Mouse (Mus musculus) frontal cortex, postnatal 14 days (tissue): ENCODE results near the gene Meis2.

Experiments used
- DNase-seq, 2 experiments: peaks; one replicate each; pipeline ENCODE4 v3.0.0; 2022; ENCODE audit warnings: low spot score in 2 of 2

Gene Meis2

DNA sequence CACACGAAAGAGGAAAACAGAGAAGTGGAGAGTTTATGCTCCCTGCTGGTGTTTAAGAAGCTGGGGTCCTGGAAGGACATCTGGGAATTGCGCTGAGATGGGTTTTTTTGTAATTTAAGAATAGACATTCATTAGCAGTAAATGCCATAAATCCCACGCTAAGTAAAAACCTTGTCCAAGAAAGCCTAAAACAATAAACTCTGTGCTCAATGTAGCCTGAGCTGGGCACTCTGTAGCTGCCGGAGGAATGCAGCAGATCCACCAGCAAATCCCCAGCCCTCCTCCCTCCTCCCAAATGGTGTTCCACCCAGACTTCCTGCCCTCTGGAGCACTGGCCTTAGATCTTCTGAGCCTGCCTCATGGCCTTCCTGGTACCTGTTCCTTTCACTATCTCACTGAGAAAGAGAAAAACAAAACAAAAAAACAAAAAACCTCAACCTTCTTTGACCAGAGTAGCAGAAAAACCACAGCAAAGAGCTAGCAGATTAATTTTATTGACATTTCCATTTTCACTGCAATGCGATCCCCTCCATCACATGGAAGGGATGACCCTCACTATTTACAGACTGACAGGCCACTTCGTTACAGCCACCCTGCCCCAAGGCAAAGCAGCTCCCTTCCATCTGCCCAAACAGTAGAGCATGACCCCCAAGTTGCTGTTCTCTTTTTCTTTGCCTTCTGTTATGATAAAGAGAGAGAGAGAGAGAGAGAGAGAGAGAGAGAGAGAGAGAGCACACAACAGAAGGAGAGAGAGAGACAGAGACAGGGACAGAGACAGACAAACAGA, 64.1 kb downstream of the Meis2 start:
- DNase-seq = no peak

DNA sequence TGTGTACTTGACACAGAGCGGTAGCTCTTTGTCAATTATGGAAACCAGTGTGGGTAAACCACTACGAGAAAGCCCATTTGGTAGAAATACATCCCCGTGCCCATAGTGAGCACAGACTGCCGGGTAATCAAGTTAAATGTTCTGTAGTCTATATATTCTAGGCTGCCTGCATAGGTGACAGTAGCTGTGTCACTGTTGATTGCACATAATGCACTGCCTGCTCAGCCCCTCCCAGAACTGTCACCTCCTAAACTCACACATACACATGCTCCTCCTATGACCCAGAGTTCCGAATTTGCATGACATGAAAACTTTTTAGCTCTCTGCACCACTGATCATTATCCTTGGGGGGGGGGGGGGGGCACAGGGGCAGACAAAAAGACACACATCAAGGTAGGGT, 65.1 kb downstream of the Meis2 start:
- DNase-seq = no peak

DNA sequence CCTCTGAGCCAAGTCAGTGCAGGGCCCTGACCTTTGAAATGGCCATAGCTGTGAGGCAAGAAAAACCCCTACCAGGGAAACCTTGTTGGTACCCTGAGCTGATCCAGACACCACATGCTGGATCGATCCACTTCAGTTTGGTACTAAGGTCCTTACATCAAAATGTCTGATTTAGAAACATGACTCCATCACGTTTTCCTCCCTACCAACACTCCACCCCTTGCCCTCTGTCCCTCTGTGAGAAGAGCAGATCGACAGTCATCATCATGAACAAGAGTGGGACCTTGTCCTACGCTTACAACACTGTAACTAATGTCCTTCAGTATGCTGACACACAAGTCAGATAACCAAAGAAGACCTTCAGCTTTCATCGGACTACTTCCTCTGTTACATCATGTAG, 66.8 kb downstream of the Meis2 start:
- DNase-seq = no peak

DNA sequence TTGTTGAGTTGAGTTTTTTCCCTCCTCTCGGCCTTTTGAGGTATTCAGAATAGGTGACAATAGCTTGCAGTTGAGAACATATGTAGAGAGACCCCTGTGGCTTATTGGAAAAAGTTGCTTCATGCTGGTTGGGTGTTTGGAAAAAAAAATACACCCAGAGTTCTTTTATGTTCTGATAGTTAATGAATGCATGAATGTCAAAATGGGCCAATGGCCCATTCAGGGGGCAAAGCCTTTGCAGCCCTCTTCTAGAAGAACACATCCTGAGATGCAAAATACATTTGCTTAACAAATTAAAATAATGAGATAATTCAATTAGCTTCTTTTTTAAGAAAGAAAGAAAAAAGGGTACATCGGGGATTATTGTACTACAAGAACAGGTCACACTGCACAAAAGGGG, 69.2 kb downstream of the Meis2 start:
- DNase-seq = no peak

- no peak for DNase-seq
These were observed 71.8 kb downstream of the Meis2 start for GRCm38 (mm10) chr2:115993877-115994276.

- no peak for DNase-seq
These were observed 76.4 kb downstream of the Meis2 start for GRCm38 (mm10) chr2:115989249-115989648.

DNA sequence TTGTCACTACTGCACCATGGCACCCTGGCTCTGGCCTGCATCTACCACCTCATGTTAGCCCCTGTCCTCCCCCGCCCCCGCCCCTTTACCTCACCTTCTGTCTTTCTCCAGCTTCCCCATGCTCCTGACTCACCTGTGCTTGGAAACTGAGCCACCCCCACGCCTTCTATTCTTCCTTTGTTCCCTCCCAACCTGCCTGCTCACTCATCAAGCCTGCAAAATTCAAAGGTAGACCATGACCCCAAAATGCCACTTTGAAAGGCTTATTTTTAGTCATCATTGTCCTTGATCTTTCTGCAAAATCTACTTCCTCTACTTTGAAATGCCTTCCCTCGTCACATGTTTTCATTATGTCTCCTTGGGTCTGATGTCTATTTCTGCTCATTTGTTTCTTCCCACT, 77.2 kb downstream of the Meis2 start:
- no peak for DNase-seq

- DNase-seq = no peak
These were observed 80.7 kb downstream of the Meis2 start for GRCm38 (mm10) chr2:115984952-115985351.

- no peak for DNase-seq
These were observed 81.2 kb downstream of the Meis2 start for GRCm38 (mm10) chr2:115984487-115984886.

DNA sequence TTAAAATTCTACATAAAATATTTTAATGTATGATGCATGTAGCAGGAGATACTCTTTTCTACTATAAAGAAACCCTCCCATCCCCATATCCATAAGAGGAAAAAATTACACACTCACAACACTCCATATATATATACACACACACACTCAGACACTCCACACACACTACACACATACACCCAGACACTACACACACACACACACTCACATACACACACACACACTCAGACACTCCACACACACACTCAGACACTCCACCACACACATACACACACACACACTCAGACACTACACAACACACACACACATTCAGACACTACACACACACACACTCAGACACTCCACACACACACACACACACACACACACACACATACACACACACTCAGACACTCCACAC, 85.1 kb downstream of the Meis2 start:
- no peak for DNase-seq

GRCm38 (mm10) chr2:115979683-115980476, 85.8 kb downstream of the Meis2 start:
- no peak for DNase-seq

DNA sequence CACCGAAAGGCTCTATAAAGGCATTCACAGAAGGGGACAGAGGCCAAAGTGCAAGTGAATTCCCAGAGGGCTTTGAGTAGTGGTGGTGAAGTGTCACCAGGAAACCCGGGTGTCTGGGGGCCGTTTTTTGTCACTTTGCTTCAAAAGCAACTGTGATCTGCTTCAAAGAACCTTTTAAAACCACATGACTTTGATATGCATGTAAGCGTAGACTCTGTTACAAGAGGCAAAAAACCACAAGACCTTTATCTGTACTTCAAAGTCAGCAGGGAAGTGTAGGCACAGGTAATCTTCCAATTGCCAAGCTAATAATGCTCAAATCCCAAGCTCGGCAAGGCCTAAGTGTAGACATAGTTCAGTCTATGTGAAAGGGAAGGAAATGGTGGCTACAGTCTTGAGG, 87.0 kb downstream of the Meis2 start:
- no peak for DNase-seq

DNA sequence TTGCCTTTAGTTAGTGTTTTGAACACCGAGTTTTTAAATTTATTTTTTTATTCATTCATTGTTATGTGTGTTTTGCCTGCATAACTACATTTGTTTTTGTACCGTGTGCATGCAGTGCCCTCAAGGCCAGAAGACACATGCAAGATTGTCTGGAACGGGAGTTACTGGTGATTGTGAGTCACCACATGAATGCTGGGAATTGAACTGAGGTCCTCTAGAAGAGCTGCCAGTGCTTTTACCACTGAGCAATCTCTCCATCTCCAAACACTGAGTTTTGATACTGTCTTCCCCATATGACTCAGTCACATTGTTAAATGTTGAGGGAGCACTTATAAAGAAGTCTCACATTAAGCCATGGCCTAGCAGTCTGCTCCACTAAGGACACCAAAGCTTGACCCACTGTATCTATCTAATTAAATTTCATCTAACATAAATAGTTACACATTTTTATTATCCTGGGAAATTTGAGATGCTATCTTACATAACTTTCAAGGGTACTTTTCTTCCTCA, 94.3 kb downstream of the Meis2 start:
- no peak for DNase-seq

GRCm38 (mm10) chr2:115970091-115970820, 95.4 kb downstream of the Meis2 start:
- DNase-seq = no peak

- no peak for DNase-seq
These were observed 96.4 kb downstream of the Meis2 start for GRCm38 (mm10) chr2:115969201-115969600.

- no peak for DNase-seq
These were observed 100.7 kb downstream of the Meis2 start for GRCm38 (mm10) chr2:115964911-115965310.

DNA sequence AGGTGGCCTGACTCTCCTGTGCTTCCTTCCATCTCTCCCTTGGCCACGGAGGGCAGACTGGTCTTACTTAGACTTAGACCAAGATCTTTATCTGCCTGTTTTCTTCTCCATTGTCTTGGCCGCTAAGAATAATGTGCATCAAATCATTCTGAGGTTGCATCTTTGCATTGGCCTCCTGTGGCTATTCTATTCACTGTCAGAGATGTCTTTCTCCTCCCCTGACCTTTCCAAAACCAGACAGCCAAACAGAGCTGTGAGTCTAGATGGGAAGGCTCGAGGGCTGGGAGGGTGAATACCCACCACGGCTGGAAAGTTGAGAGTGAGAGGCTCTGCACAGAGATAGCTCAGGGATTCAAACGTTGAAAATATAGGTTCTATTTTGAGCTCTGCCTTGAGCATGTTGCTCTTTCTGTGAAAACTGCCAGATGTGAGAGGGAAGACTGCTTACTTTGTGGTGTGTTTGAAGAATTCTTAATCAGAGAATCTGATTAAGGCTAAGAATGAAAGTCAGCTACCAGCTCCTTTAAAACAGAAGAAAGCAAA, 102.3 kb downstream of the Meis2 start:
- no peak for DNase-seq

- DNase-seq = no peak
These were observed 102.9 kb downstream of the Meis2 start for GRCm38 (mm10) chr2:115962728-115963127.

DNA sequence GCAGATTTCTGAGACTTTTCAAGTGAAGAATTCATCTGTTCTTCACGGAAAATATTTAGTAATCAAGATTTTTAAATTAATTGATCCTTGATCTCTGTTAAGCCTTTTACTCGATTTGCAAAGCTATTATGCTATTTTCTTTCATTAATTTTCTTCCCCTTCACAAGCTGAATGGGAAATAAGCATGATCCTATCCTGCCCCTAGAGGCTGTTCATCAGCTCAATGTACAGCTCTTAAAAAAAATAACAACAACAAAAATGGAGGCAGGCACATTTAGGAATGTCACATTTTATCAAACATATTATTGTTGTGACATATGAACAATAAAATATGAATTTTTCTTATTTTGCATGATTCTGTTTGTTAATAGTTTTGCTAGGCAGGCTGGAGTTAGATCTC, 103.5 kb downstream of the Meis2 start:
- no peak for DNase-seq

DNA sequence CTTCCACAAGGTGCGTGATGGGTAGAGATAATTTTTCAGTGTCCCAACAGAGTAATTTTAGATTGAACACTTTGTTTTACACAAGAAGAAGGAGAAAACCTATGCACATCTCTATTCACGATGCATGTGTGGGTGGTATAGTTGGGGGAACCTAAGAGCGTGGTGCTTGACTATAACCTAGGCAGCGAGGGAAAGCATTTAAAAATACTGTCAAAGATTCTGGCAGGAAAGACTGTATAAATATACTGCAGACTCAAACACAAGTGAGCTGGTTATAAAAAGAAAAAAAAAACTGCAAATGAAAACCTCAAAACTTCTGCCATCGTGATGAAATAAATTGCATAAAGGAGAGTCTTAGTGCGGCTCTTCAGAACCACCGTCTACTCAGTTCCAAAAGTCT, 105.0 kb downstream of the Meis2 start:
- no peak for DNase-seq

DNA sequence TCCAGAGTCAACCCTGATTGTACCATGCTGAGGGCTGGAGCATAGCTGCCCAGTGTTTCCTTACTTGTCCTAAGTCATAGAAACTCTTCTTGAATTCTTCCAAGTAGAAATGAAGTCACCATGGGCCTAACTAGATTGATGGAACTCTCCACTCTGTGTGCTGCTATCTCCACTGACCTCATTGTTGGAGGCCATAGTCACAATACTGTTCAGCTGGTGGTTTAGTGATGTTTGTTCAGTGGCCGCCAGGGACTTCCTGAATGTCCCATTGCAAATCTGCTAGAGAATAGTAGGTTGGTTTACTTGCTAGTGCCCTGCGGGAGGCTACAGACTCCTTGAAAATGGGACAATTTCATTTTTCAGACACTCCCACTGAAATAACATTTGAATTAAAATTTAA, 108.9 kb downstream of the Meis2 start:
- DNase-seq = no peak

DNA sequence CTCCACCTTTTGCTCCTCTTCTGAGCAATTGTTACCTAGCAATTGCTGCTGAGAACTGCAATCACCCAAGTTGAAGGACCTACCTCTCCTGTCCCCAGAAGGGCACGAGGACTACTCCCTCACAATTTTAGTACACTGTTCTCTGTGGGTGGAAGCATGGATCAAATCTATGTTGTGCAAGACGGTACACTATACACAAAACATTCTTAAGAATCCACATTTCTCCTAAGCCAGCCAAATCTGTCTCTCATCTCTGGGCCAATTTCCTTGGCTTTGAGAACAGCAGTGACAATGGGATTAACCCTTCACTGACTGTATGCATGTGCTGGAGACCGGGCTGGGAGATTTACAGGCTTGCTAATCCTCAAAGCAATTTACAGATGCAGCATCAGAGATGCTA, 115.0 kb downstream of the Meis2 start:
- no peak for DNase-seq
